Mouse (Mus musculus) right cerebral cortex, adult 18-20 months (tissue): ENCODE measurements around the gene Rab37.

Experiments used
- DNase-seq: peaks from one replicate; pipeline ENCODE4 v3.0.0; 2022; ENCODE audit warnings: mixed read lengths

Gene Rab37

DNA sequence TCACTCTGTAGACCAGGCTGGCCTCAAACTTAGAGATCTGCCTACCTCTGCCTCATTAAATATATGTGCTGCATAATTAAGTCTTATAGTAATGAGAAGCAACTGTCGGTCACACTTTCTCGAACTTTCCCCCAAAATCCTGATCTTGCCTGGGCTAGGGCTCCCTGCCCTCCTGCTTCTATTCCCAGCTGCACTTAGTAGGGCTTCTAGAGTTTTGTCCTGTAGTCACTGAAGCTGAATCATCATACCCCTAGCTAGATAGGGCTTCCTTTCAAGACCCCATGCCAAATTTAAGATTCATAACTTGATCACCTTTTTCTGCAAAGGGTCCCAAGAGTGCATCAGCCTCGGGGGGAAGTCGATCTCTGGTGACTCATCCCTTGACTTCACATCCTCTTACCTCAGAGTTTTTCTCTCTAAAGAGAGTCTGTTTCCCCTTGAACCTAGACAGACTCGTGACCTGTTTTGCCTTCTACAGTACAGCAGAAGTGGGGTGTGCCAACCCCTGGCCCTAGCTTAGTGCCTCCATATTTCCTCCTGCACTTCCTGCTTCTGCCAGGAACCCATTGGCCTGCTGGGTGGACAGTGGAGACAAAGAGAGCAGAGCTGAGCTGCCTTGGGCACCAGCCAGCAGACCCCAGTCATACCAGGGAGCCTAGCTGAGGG, 47.5 kb downstream of the Rab37 start:
- no peak for DNase-seq

DNA sequence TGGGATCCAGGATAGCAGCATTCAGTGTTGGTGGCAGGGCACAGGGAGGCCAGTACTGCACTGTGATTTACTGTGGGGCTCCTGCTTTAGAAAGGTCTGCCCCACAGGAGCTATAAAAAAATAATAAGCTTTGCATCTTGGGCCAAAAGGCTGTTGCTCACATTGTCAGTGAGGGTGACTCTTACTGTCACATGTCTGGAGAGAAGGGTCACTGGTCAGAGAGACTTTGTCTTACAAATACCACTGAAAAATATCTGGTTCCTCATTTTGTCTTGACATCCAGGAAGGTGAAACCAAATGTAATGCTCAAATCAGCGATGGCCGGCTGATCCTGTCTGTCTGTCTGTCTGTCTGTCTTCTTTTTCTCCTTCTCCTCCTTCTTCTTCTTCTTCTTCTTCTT, 50.7 kb downstream of the Rab37 start:
- no peak for DNase-seq

DNA sequence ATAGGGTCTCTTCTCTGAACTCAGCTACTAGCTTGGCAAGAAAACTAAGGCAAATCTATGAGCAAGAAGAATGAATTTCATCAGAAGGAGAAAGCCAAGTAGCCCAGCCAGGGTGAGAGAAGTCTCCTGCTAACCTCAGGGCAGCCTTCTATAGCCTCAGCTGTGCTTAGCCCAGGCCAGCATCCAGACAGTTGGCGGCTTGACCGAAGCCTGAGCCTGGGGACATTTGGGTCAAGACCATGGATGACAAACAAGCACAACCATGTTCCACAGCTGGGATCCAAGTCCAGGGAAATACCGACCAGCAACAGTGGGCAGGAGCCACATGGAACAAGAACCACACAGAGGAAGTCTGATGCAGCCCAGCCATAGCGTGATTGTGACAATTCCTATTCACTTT, 56.6 kb downstream of the Rab37 start:
- no peak for DNase-seq

DNA sequence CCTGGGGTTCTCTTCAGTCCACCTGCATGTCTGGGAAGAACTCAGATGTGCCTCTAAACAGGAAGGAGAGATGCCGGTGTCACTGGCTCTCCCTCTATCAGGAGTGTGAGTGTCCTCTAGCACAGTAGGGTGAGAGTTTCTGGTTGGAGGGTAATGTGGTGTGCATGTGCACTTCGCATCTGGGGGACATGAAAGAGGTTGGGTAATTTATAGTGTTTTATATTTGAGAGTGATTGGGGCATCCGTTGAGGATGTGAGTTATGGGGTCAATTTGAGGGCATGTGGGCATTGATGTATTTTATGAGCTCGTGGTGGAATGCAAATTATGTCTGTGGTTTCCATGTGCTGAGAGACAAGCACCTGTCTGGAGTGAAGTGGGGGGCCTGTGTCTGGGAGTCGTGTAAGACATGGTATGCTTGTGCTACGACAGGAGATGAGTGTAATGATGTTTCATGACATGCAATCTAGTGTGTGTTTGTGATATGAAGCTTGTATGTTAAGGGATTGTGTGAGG, 59.6 kb downstream of the Rab37 start:
- no peak for DNase-seq

DNA sequence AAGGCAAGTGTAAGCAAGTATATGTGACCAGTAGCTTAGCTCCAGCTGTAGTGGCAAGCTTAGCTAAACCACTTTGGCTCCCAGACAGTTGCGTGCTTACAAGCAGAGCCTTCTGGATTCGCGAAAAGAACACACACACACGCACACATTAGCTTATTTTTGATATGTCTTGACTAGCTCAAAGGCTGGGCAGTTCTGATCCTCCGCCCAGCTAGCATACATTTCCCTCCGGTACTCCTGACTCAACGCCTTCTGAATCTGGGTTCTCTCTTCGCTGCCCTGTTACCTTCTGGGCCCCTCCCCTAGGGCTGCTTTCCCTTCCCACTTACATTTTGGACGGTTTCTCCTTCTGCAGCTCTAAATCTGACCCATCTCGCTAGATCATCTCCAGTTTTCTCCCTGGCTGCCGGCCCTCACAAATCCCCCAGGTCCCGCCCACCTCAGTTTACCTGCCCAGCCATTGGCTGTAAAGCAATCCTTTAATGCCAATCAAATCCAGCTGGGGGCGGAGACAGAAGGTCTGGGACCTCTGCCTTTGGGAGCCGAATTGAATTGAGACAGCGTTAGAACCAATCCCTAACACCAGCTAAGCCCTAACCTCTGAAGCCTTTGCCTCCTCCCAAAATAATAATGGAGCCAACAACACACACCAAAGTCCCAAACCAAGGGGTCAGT, 60.7 kb downstream of the Rab37 start:
- no peak for DNase-seq

DNA sequence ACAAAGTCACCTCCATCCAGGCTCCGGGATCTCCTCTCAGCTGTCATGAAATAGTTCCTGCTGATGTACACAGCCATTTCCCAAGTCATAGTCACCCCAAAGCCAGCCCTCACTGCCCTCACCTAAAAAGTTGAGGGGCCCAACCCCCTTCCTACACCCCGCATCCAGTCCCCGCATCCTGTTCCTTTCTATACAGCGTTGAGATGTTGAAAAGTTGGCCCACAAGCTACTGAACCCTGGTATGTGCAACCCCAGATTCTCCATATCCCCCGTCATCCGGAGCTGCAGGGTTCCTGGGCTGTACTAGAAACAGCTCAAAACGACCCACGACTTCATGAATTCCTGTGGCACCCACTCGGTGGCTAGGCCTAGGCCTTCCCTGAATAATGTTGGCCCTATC, 61.9 kb downstream of the Rab37 start:
- no peak for DNase-seq

DNA sequence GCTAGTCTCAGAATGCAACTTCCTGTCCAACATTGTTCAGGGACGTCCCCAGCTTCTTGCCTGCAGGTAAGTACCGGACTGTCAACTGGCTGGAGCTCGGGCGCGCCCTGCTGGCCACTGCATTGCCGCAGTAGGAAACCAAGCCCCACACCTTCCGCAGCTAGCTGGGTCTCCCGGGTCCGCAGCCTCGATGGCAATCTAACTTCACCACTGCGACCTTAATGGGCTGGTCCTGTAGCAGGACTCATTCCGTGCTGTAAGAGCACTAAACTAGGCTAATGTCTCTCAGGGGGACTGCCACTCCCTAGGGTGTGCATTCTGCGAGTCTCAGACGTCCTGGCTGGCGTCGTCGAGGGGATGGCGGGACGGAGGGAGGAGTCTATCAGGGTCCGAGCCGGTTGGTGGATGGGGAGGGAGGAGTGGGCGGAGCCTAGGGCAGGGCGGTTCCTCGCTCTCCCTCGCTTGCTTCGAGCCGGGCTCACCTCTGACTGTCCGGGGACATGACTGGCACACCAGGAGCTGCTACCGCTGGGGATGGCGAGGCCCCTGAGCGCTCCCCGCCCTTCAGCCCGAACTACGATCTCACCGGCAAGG, 62.6 kb downstream of the Rab37 start:
- DNase-seq: peak; percentile 57

DNA sequence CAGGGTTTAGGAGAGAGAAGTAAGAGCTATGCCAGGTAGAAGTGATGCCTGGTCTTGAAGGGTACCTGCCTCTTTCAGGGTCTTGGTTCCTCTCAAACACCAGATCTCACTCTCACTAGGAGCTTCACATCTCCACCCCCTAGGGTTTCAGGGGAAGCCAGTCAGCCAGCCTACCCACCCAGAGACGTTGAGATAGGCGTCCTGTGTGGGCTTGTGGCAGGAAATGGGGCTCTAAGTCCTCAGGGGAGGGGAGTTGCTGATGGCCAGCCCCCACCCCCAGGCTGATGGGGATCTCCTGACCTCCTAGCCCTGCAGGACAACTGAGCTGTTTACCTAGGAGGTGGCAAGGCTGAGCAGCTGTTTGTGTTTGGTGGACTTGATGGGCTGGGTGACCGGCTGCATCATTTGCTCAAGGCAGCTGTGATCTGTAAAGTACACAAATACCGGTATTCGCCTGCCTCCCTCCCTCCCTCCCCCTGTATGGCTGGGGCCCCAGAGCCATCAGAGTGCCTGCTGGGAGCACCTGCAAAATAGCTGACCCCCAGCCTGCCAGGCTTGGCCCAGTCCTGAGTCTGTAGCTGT, 63.9 kb downstream of the Rab37 start:
- DNase-seq: no peak

DNA sequence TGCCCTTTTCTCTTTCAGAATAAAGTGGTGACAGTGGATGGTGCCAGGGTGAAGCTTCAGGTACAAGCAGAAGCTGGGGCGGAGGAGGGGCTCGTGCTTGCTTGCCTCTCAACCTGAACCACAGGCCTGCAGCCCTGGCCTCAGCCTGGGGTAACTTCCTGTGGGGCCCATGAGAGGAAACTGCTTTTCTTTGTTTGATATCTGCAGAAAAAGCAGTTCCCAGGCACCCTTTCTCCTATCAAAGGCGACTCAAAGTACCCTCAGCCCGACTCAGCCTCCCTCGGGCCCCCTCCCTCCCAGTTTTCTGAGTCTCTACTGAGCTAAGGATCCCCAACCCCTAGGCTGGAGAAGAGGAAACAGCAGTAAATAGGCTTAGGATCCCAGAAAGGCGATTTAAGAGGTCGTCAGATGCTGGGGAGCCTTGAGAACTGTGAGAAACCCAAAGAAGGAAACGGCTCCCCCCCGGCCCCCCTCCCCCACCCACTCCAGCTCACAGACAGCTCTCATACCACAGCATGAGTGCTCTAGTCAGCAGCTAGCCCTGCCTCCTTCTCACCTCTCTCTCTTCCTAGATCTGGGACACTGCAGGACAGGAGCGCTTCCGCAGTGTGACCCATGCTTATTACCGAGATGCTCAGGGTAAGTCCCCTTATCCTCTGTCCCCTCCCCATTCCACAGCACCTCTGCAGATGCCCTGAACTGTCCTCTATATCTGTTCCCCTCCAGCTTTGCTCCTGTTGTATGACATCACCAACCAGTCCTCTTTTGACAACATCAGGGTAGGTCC, 66.9 kb downstream of the Rab37 start:
- DNase-seq: no peak

DNA sequence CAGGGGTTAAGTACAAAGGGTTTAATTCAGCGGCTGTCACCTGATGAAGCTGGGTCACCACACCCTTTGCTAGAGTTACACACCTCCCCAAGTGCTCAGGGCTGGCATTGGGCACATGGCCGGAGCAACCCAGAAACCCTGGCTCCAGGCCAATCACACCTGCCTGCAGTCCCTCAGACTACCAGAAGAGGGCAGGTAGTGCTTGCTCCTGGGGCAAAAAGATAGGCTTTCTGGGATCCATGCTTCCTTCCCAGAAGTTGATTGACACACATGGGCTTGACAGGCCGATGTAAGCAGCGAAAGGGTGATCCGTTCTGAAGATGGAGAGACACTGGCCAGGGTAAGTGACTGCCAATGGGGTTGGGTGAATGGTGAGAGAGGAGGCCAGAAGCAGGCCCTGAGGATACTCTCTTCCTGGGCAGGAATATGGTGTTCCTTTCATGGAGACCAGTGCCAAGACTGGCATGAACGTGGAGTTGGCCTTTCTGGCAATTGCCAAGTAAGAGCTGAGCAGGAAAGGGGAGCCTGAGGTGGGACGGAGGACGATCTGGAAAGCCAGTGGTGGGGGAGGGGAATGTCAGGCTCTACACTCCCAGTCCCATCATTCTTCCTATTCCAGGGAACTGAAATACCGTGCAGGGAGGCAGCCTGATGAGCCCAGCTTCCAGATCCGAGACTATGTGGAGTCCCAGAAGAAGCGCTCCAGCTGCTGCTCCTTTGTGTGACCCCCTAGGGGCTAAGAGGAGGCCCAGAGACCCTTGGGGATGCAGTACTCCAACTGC, 69.0 kb downstream of the Rab37 start:
- DNase-seq: peak; percentile 43

DNA sequence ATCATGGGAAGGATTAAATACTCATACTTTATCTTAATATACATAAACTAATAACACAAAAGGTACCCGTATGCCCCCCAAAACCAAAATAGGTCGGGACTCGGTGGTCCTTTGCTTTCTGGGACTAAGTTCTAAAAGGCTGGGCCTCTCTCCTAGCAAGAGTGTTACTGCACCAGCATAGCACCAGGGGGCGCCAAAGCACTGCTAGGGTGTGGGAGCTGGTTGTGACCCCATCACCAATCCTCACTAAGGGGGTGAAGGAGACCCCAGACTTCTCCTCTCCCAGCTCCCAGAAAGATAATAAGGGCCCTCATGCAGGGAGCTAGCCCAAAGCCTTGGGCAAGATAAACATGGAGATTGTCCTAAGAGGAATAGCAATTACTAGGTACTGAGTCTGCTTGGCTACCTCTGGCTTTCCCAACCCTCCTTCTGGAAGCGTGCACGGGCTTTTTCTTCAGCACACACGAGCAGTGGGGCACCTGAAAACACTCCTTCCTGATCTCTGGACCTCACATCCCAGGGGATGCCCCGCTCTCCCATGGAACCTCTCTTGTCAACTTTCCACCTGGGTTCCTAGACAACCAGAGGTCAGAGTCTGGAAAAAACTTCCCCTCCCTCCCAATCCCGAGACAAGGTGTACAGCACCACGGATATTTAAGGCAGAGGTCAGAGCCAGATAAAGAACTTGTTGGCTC, 69.8 kb downstream of the Rab37 start:
- DNase-seq: peak; percentile 44

DNA sequence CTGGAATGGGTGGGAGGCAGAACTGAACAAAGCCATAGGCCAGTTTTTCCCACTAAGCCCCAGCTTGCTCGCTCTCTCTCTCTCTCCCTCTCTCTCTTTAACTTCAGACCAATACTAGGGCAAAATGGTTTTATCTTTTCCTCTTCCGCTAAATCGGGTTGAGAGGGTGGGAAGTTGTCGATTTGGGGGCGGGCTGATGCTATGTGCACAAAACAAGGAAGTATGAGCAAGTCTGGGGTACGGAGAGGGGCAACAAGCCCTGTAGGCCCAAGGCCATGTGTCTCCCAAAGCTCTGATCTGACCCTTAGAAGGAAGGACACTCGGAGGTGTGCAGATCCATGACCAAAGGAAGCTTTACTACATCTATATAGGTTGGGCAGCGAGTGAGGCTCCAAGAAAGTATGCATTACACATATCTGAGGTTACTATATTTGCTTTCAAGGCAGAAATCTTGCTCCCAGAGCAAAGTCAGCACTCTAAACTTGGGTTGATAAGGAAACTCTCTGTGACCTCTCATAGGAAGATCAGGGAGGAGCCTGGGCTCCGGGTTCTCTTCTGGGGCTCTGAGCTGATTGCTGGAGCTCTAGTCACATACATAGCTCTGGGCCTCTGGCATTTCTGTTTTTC, 70.5 kb downstream of the Rab37 start:
- no peak for DNase-seq

DNA sequence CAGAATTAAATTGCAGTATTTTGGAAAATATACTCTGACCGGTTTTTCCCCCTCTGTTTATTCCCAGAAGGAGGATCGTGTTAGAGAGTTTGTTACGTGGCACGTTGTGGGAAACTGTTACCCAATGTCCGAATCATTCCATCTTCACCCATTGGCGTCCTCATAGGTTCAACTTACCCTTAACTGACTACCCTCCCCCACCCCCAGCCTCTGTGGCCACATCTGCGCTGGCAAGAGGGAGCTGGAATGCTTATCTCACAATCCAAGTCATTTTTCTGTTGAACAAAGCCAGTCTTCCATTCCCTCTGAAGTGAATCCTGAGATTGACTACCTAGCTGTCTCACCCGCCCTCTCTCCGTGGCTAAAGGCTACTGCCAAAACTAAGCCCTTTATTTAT, 71.0 kb downstream of the Rab37 start:
- DNase-seq: no peak

DNA sequence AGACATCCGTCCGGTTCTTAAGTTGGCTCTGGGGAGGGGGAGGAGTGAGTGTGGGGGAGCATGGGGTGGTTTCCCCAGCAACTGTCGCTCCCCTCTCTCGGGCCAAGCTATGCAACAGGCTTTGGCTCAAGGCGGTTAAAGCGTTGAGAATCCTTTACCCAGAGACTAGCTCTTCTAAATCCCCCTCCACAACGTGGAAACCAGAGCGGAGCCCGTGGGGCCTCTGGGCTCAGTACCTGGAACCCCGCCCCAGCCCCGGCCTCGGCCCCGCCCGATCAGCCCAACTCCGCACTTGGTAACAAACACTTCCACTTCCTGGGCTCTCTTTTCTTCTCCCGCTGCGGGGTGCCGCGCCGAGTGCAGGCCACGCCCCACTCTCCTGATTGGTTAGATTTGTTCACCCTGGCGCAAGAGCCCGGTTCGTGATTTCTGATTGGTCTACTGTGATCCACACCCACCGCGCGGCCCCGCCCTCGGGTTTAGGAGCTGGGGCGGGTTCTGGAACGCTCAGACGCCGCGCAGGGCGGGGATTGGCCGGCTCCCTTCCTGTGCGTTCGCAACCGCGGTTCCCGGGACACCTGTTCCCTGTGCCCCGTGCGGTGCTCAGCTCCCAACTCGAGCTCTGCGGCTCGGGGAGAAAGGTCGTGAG, 71.7 kb downstream of the Rab37 start, which contains the start of gene Slc9a3r1:
Gene Slc9a3r1 (plus strand): TSS at position 510 of the 649 bp plus-strand sequence.
- DNase-seq: peak; percentile 93

DNA sequence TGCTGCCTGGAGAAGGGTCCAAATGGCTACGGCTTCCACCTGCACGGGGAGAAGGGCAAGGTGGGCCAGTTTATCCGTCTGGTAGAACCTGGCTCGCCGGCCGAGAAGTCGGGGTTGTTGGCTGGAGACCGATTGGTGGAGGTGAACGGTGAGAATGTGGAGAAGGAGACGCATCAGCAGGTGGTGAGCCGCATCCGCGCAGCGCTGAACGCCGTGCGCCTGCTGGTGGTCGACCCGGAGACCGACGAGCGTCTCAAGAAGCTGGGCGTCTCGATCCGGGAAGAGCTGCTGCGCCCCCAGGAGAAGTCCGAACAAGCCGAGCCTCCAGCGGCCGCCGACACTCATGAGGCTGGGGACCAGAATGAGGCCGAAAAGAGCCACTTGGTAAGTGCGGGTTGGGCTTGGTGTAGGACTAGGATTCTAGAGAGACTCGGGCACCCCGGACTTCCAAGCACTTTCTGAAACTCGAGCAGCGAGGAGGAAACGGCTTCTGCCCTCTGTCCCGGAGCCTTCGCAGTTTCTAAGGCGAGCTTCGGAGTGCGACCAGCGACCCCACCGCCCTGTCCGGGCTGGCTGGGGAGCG, 72.4 kb downstream of the Rab37 start:
- DNase-seq: no peak

DNA sequence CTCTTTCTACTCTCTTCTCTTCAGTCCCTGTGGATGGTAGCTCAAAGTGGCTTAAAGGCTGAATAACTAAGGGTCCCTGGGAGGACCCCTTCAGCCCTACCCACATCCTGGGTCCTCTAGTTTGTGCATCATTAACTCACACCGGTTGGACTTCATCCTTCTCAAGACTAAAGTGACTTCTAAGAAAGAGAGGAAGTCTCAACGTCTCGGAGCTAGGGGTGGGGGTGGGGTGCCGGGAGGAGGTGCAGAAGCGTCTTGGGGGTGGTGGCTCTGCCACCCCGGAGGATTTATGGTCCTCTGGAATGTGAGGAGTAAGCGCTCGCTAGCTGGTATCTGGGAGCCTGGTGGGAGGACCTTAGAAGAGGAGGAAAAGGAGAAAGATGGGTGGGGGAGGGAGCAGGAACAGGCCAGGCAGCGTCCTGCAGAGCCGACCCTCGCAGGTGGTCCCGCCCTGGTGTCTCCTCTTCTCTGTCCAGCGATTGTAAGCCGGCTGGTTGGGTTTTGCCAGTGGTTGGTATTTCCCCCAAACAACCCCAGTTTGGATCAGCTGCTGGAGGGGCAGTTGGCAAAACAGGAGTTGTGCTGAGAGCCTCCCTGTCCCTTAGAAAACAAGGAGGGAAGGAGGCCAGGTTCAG, 73.2 kb downstream of the Rab37 start:
- no peak for DNase-seq

DNA sequence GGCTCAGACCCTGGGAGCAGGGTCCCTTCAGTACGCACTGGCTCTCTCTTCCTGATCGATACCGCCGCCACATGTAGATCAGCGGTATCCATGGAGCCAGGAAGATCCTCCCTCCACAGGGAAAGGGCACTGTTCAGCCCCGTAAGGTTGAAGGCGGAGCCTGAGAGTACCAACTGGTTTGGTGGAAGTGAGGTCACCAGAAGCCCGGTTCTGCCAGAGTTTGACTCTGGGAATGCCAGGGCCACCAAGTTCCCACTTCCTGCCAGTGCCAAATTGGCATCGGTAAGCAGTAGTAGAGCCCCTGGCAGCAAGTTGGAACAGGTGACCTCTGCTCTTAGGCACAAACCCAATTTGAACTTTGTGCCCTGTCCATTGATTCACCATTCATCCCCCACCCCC, 73.7 kb downstream of the Rab37 start:
- peak; percentile 37 for DNase-seq

DNA sequence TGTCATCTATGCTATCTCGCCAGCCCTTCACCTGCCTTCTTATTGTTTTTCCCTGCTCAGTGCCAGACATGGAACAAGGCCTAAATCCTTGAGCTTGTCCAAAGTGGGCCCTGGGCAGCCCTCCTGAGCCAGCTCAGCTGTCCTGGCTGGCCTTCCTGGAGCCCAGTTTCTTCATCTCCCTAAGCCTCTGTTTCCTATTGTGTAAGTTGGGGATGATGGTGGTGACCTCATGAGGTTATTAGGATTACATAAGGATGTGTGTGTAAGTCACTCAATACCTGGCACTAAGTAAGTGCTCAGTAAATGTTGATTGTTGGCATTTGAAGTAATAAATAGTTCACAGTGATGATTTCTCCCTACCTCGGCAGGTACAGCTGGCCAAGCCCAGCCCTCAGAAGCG, 75.5 kb downstream of the Rab37 start:
- DNase-seq: no peak

DNA sequence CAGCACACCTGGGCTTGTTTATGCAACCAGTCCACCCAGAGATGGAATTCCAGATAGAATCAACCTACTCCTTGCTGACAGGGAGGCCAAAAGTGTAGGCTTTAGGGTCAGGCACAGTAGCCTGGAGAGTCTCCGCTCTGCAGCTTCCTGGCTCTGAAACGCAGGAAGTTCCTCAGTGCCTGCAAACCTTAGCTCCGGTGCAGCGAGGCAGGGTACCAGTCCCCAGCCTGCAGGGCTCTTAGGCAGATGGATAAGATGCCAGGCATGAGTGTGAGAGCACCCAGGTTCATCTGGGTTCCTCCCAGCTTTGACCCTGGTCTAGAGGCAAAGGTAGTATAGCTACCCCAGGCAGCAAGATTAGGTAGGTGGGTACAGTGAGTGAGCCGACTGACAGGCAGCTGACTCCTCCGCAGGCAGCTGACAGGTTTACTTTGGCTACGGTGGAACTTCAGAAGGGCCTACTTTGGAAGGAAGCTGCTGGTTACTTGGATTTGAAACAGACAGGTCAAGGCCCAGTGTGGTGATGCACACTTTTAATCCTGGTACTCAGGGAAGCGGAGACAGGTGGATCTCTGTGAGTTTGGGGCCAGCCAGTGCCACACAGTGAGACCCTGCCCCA, 76.5 kb downstream of the Rab37 start:
- no peak for DNase-seq
